Mouse (Mus musculus) left cerebral cortex, adult 11 months (tissue): ENCODE results near the gene Srsf1.
A peak's percentile ranks its signal among the peaks of the same experiment; 100 is the strongest.

Experiments
- DNase-seq: peaks from one replicate; pipeline ENCODE4 v3.0.0; 2022; ENCODE audit warnings: low spot score

Gene Srsf1

GRCm38 (mm10) chr11:88071113-88071512, 23.9 kb downstream of the Srsf1 start:
- no peak for DNase-seq

- no peak for DNase-seq
Measured at GRCm38 (mm10) chr11:88073343-88073875, 26.2 kb downstream of the Srsf1 start.

DNA sequence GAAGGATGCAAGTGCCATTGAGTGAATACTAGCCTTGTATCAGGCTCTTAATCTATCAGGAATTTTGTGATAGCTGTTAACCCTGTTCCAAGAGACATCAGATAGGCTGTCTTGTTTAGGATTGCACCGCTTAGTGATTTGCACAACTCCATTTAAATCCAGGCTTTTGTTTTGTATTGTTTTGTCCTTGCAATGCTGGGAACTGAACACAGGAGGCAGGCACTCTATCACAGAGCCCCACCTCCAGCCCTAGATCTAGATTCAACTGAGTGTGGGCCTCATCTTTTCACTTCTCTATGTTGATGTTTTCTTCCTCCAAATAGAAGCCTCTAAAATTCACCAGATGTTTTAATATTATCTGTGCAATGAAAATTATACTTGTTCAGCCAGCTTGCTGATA, 28.5 kb downstream of the Srsf1 start:
- DNase-seq = no peak

- DNase-seq = no peak
Measured at GRCm38 (mm10) chr11:88076394-88076793, 29.2 kb downstream of the Srsf1 start.

- no peak for DNase-seq
Measured at GRCm38 (mm10) chr11:88083699-88084098, 36.5 kb downstream of the Srsf1 start.

- DNase-seq = peak; percentile 83
Measured at GRCm38 (mm10) chr11:88086737-88087627, 39.8 kb downstream of the Srsf1 start.

DNA sequence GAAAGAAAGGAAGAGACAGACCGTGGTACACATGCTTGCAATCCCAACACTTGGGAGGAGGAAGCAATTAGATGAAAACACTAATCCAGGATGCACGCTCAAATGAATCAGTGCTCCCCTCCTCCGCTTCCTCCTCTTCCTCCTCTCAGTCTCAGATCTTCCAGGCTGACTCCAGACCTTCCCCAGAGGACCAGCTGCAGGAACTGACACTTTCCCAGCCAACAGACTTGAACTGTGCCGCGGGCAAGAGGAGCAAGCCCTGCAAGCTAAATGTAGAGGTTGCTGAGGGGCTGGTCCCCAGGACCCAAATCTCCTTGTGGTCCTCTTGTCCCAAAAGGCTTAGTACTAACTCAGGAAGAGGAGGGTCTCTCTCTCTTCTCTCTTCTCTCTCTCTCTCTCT, 42.0 kb downstream of the Srsf1 start:
- no peak for DNase-seq

DNA sequence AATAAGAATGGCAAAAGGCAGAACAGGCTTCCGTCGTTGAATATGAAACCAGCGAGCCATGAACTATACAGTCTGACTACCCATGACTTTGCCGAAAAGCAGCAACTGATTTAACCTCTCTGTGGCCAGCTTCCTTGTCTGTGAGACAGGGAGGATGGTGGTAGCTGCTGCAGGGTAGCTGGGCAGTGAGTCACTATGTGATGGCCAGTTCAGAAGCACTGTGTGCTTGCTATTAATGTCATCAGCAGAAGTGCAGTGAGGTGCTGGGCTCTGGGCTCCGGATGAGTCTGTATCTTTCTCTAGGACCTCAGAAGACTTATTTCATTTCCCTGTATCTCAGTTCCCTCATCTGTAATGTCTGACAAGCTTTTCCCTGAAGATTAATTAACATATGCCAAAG, 43.1 kb downstream of the Srsf1 start:
- no peak for DNase-seq

DNA sequence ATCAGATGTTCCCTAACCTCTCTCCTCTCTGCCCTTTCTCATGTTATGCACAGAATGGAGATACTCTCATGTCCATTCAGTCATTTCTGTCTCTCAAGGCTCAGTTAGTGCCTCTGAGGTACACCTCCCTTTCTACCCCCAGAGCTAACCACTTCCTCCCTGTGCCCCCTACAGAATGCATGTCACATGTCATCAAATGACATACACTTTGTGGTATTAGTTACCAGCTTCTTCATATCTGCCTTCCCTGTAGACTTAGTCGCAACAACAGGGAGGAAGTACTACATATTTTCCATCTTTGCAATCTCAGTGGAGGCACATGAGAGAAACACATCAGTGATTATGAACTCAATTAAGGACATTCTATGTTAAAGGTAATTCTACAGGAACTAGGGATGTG, 44.8 kb downstream of the Srsf1 start:
- DNase-seq = no peak

DNA sequence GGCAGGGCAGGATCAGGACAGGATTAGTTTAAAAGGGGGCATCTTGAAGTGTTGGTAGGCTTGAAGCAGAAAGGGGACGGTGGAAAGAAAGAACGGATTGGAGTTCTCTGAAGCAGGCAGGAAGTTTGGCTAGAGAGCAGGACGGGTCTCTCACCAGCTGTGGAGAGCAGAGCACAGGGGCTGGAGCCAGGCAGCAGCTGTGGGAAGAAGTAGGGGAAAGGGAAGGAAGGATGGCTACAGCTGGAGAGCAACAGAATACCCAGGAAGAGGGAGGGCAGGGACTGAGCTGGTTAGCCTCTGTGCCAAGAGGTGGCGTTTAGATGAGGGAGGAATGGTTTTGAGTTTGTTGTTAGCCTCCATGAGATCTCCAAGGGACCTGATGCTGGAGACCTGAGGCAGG, 50.0 kb downstream of the Srsf1 start:
- DNase-seq = no peak

- no peak for DNase-seq
Measured at GRCm38 (mm10) chr11:88098021-88098729, 51.0 kb downstream of the Srsf1 start, which contains the start of gene Cuedc1. TSS of gene Cuedc1 (plus strand) at chr11:88098058.

DNA sequence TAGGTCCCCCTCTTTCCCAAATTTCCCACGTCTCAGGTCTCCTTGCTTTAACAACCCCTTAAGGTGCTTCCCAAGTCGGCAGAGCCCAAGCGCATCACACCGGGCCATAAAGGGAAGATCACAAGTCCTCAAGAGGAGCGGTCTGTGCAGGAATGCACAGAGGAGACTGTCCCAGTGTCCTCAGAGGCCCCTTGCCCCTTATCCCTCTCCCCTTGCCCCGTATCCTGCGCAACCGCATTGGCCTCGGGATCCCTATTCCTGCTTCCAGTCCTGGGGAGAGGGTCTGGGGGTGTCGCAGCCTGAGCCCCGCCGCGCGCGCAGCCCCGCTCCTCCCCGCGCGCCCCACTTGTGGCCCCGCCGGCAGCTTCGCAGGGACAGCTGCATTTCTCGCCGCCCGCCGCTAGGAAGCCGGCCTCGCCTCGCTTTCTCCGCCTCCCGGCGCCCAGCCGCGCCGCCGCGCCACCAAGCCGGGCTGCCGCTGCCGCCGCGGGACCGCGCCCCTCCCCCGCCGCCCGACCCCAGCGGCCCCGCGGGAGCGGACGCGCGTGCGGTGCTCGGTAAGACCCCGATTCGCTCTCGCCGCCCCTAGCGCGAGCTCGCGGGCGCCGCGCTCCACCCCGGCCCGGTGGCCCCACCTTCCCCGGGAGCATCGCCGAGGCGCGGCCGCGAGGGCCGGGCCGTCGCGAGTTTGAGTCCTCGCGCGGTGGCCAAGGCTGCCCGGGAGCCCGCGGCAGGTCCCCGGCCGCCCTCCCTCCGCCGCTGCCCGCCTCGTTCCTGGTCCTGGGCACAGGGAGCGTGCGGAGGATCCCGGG, 51.8 kb downstream of the Srsf1 start:
- DNase-seq = peak; percentile 57

GRCm38 (mm10) chr11:88099599-88100023, 52.4 kb downstream of the Srsf1 start:
- no peak for DNase-seq

GRCm38 (mm10) chr11:88100170-88100569, 53.0 kb downstream of the Srsf1 start:
- no peak for DNase-seq
